Mouse (Mus musculus) erythroblast, embryonic 14.5 days (primary cell): ENCODE results near the gene Gpr34. TPM values are rescaled to one million over a fixed set of nuclear protein-coding genes. Genes with fewer than 3 reads are reported as not detected.

ENCODE experiments used
- H3K27me3 ChIP-seq: 2 replicates; pipeline ENCODE4 v1.6.1; 2012; ENCODE audit warnings: inconsistent platforms; ENCODE audit not compliant: control insufficient read depth
- H3K36me3 ChIP-seq: 2 replicates; pipeline ENCODE4 v1.6.1; 2012; ENCODE audit warnings: mild to moderate bottlenecking, inconsistent platforms; ENCODE audit not compliant: control insufficient read depth
- H3K4me1 ChIP-seq: 2 replicates; pipeline ENCODE4 v1.6.1; 2012; ENCODE audit warnings: inconsistent platforms; ENCODE audit not compliant: control insufficient read depth
- H3K4me3 ChIP-seq: replicated peaks from 2 replicates; pipeline ENCODE3; 2012; ENCODE audit warnings: moderate library complexity, mild to moderate bottlenecking, inconsistent platforms
- H3K9me3 ChIP-seq: 2 replicates; pipeline ENCODE4 v1.6.1; 2012; ENCODE audit warnings: low read length, inconsistent platforms, mixed read lengths; ENCODE audit not compliant: control insufficient read depth
- GATA1 ChIP-seq: IDR thresholded peaks from 2 replicates; pipeline ENCODE4 v1.6.1; 2012; ENCODE audit warnings: low read length, inconsistent platforms, mixed read lengths
- TAL1 ChIP-seq: IDR thresholded peaks from 3 replicates; pipeline ENCODE4 v1.6.1; 2012; ENCODE audit warnings: low read length, inconsistent platforms, mixed read lengths
- polyA plus RNA-seq: library from polyadenylated mRNA; stranded (reverse); fragments of >175 nt; gene quantifications from 2 replicates; pipeline ENCODE4 v1.2.3, GENCODE M21; 2012

Gpr34 gene
- polyA plus RNA-seq, 1 experiment = not detected

- no peaks in the 10 kb centered on the region for H3K27me3 ChIP-seq
- H3K4me3 ChIP-seq = no peak overlapping the region
- no peaks in the 10 kb centered on the region for H3K9me3 ChIP-seq
- no peak for TF ChIP-seq TAL1
- no peak for TF ChIP-seq GATA1
- H3K4me1 ChIP-seq = peaks cover 17% of the 10 kb centered on the region
- H3K36me3 ChIP-seq = no peaks in the 10 kb centered on the region
Observed at GRCm38 (mm10) chrX:13659201-13659890, 27.5 kb downstream of the Gpr34 start.

GRCm38 (mm10) chrX:13661063-13661462 lies 29.2 kb downstream of the Gpr34 start, which contains the start of gene Gpr82:
Gene Gpr82 (plus strand): TSS chrX:13661363.
- no peaks in the 10 kb centered on the region for H3K36me3 ChIP-seq
- no peaks in the 10 kb centered on the region for H3K27me3 ChIP-seq
- no peaks in the 10 kb centered on the region for H3K9me3 ChIP-seq
- peaks cover 13% of the 10 kb centered on the region for H3K4me1 ChIP-seq
- H3K4me3 ChIP-seq = no peak within 1 kb of the TSS
- TF ChIP-seq GATA1 (no peak), TAL1 (no peak)

GRCm38 (mm10) chrX:13668867-13669266 lies 37.0 kb downstream of the Gpr34 start:
- H3K27me3 ChIP-seq = no peaks in the 10 kb centered on the region
- no peak overlapping the region for H3K4me3 ChIP-seq
- H3K36me3 ChIP-seq = no peaks in the 10 kb centered on the region
- peaks cover 9% of the 10 kb centered on the region for H3K4me1 ChIP-seq
- TF ChIP-seq TAL1 (no peak), GATA1 (no peak)
- no peaks in the 10 kb centered on the region for H3K9me3 ChIP-seq

- no peak for TF ChIP-seq GATA1
- TF ChIP-seq TAL1 = no peak
- Histone ChIP-seq H3K9me3 (no peaks in the 10 kb centered on the region), H3K27me3 (no peaks in the 10 kb centered on the region), H3K4me1 (peaks cover 9% of the 10 kb centered on the region), H3K36me3 (no peaks in the 10 kb centered on the region), H3K4me3 (no peak overlapping the region)
Observed at GRCm38 (mm10) chrX:13670342-13670741, 38.5 kb downstream of the Gpr34 start.

- no peak for TF ChIP-seq TAL1
- no peak for TF ChIP-seq GATA1
- peaks cover 6% of the 10 kb centered on the region for H3K4me1 ChIP-seq
- H3K36me3 ChIP-seq = no peaks in the 10 kb centered on the region
- H3K9me3 ChIP-seq = no peaks in the 10 kb centered on the region
- no peaks in the 10 kb centered on the region for H3K27me3 ChIP-seq
- H3K4me3 ChIP-seq = no peak overlapping the region
Observed at GRCm38 (mm10) chrX:13673001-13673400, 41.1 kb downstream of the Gpr34 start.

- Histone ChIP-seq H3K27me3 (no peaks in the 10 kb centered on the region), H3K4me1 (peaks cover 9% of the 10 kb centered on the region), H3K36me3 (no peaks in the 10 kb centered on the region), H3K4me3 (no peak overlapping the region), H3K9me3 (no peaks in the 10 kb centered on the region)
- TF ChIP-seq GATA1 (no peak), TAL1 (no peak)
Observed at GRCm38 (mm10) chrX:13681748-13682147, 49.9 kb downstream of the Gpr34 start.

- H3K4me1 ChIP-seq = peaks cover 9% of the 10 kb centered on the region
- no peaks in the 10 kb centered on the region for H3K36me3 ChIP-seq
- TF ChIP-seq TAL1 (no peak), GATA1 (no peak)
- no peak overlapping the region for H3K4me3 ChIP-seq
- no peaks in the 10 kb centered on the region for H3K9me3 ChIP-seq
- no peaks in the 10 kb centered on the region for H3K27me3 ChIP-seq
Observed at GRCm38 (mm10) chrX:13686589-13686988, 54.7 kb downstream of the Gpr34 start.

GRCm38 (mm10) chrX:13688356-13688755 lies 56.5 kb downstream of the Gpr34 start:
- H3K27me3 ChIP-seq = no peaks in the 10 kb centered on the region
- no peak overlapping the region for H3K4me3 ChIP-seq
- TF ChIP-seq TAL1 (no peak), GATA1 (no peak)
- no peaks in the 10 kb centered on the region for H3K36me3 ChIP-seq
- H3K9me3 ChIP-seq = no peaks in the 10 kb centered on the region
- H3K4me1 ChIP-seq = peaks cover 9% of the 10 kb centered on the region

Other genes with a start within 250 kb of the Gpr34 start
- not detected in 2 replicates for gene Nyx, start 166.0 kb upstream of the Gpr34 start, polyA plus RNA-seq
- not detected in 2 replicates for gene Gpr82, start 29.3 kb downstream of the Gpr34 start, polyA plus RNA-seq
- gene Cask, start 219.3 kb downstream of the Gpr34 start, polyA plus RNA-seq = 0.15 TPM in 1 of 2 replicates, not detected in the other